Mouse (Mus musculus) bone marrow macrophage, adult 2 months (primary cell): Measurements from ENCODE around the gene Pde4d.

ENCODE experiments used
- CTCF ChIP-seq: IDR thresholded peaks from 2 replicates; pipeline ENCODE4 v1.5.1; 2012; ENCODE audit warnings: low read depth, mild to moderate bottlenecking, low read length, moderate library complexity
- POLR2A ChIP-seq: IDR thresholded peaks from 2 replicates; pipeline ENCODE4 v1.6.1; 2012; ENCODE audit warnings: mild to moderate bottlenecking, low read depth, low read length, borderline replicate concordance

DNA sequence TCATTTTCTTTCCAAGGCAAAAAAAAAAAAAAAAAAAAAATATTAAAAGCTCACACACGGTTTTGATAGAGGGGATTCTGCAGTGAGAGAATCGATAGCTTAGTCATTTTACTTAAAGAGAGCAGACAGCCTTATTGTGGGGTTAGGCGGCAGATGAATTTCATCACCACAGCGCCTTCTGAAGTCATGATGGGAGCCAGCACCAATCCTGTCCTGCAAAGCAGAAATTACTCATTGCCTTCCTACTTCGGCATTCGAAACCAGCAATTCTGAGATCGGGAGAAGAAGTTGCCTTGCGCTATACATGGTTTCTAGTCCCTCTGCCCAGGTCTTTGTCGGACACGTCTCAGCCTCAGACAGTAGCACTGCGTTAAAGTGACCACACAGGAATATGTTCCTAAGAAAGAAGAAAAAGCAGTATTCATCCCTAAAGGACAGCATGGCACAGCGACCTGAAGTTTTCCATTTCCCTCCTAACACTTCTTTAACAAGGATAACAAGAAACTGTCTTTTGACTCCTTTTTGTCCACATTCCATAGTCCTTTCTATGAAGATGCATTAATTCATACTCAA is 991.7 kb downstream of the Pde4d start:
- no peak for TF ChIP-seq CTCF
- TF ChIP-seq POLR2A, result no peak
